Mouse (Mus musculus) kidney, adult 2 months (tissue): ENCODE results near the gene Fermt2.

Source experiments
- CTCF ChIP-seq: fragments of 200-500 bp; conservative IDR thresholded peaks from 2 replicates; pipeline ENCODE4 v1.5.1; 2011; ENCODE audit warnings: low read depth, mild to moderate bottlenecking, control low read depth, low read length, moderate library complexity, mixed read lengths; ENCODE audit not compliant: insufficient read depth, insufficient read length
- POLR2A ChIP-seq: fragments of 200-500 bp; IDR thresholded peaks from one replicate; pipeline ENCODE4 v1.6.1; 2011; ENCODE audit warnings: low read depth, low read length, control low read depth

GRCm38 (mm10) chr14:45456502-45456846 lies 73.4 kb downstream of the Fermt2 start:
- TF ChIP-seq CTCF: no peak
- no peak for TF ChIP-seq POLR2A
